Mouse (Mus musculus): ENCODE results near the gene Olfr666. TPM values are rescaled to one million over a fixed set of nuclear protein-coding genes. Genes with fewer than 3 reads are reported as not detected.
"Not testable (repeated sequence)": the region's sequence is repeated elsewhere in the genome, so short reads cannot be mapped to it uniquely, and the experiment has no call there.

Gene Olfr666
- polyA plus RNA-seq, 1 experiment from 2014 or later: not detected

GRCm38 (mm10) chr7:104851546-104851945, 44.2 kb downstream of the Olfr666 start:
- not testable (repeated sequence) for H3K27ac ChIP-seq (replicated peaks; ENCODE audit: low read depth, low read length); H3K9me3 ChIP-seq (ENCODE audit: control insufficient read depth, low read length); H3K27me3 ChIP-seq (ENCODE audit: control insufficient read depth, insufficient read depth, low read length); H3K9ac ChIP-seq (ENCODE audit: low read length); ATAC-seq (ENCODE audit: insufficient number of reproducible peaks, low FRiP score, low TSS enrichment, low read depth); DNase-seq (ENCODE audit: low spot score); H3K4me3 ChIP-seq (ENCODE audit: low read depth, low read length); H3K4me2 ChIP-seq (ENCODE audit: low read depth, severe bottlenecking); H3K36me3 ChIP-seq (ENCODE audit: control insufficient read depth, insufficient read depth, low read length); H3K4me1 ChIP-seq (ENCODE audit: control insufficient read depth, insufficient read depth, low read length)
- WGBS: 83% methylated on average over 2 of the region's 2 CpGs

DNA sequence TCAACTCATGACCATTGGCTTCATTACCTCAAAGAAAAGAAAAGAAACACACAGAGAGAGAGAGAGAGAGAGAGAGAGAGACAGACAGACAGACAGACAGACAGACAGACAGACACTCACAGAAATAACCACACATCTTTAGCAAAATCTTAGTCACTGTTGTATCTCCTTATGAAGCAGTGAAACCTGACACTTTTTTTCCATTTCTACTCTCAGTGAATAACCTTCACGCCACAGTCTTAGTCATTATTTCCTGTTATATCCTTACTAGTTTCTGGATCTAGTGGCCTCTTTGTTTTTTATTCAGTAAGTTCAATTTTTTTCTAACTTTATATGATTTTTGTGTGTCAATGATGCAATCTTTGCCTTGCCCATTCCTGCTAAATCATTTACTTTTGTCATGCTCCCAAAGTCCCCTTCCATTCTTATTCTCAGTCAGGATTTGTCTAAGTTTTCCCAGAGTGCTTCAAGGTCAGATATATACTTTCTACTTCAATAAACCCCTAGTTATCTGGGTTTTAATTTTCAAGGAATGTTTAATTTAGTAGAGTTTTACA, 51.9 kb downstream of the Olfr666 start:
- DNase-seq (ENCODE audit: low spot score) (no peak), ATAC-seq (ENCODE audit: insufficient number of reproducible peaks, low FRiP score, low TSS enrichment, low read depth) (no peak)
- Histone ChIP-seq H3K27me3 (ENCODE audit: control insufficient read depth, insufficient read depth, low read length) (no peaks in the 10 kb centered on the region), H3K4me2 (ENCODE audit: low read depth, severe bottlenecking) (no peak overlapping the region), H3K36me3 (ENCODE audit: control insufficient read depth, insufficient read depth, low read length) (no peaks in the 10 kb centered on the region), H3K9me3 (ENCODE audit: control insufficient read depth, low read length) (no peaks in the 10 kb centered on the region), H3K9ac (ENCODE audit: low read length) (no peak overlapping the region), H3K27ac (replicated peaks; ENCODE audit: low read depth, low read length) (no peak overlapping the region), H3K4me3 (ENCODE audit: low read depth, low read length) (no peak overlapping the region), H3K4me1 (ENCODE audit: control insufficient read depth, insufficient read depth, low read length) (no peaks in the 10 kb centered on the region)
- 89% methylated on average over 1 of the region's 1 CpGs for WGBS

DNA sequence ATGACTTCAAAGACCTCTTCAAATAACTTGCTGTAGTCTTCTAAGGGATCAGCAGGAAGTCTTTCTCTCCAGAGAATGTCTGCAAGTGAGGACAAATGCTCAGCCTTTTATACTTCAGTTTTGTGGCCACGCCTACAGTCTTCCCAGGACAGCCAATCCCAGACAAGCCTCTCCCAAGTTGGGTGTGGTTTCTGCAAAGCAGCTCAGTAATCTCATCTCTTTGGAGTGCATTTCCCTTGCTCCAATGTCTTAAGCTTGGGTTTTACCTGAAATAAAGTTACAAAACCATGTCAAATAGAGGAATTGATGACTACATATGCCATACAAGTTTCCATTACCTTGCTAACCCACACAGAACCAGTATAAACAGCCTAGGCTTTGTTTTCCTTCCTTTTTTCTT, 53.2 kb downstream of the Olfr666 start, which contains the start of gene Usp17lb:
Usp17lb (minus strand) TSS at position 101 of the 400 bp plus-strand sequence.
- Histone ChIP-seq H3K4me2 (ENCODE audit: low read depth, severe bottlenecking) (no peak within 1 kb of the TSS), H3K9me3 (ENCODE audit: control insufficient read depth, low read length) (no peaks in the 10 kb centered on the region), H3K27me3 (ENCODE audit: control insufficient read depth, insufficient read depth, low read length) (no peaks in the 10 kb centered on the region), H3K27ac (replicated peaks; ENCODE audit: low read depth, low read length) (no peak within 1 kb of the TSS), H3K36me3 (ENCODE audit: control insufficient read depth, insufficient read depth, low read length) (no peaks in the 10 kb centered on the region), H3K9ac (ENCODE audit: low read length) (no peak within 1 kb of the TSS), H3K4me1 (ENCODE audit: control insufficient read depth, insufficient read depth, low read length) (no peaks in the 10 kb centered on the region), H3K4me3 (ENCODE audit: low read depth, low read length) (no peak within 1 kb of the TSS)
- 48% methylated on average over 1 of the region's 1 CpGs for WGBS
- no peak for ATAC-seq (ENCODE audit: insufficient number of reproducible peaks, low FRiP score, low TSS enrichment, low read depth)
- DNase-seq (ENCODE audit: low spot score): no peak

Other genes with a start within 250 kb of the Olfr666 start
- not detected in 2 replicates for gene Olfr658, start 248.6 kb downstream of the Olfr666 start, polyA plus RNA-seq (2014; fragmentation: Nextera tagmentation; extraction: Ambion mirVana)
- not detected in 2 replicates for gene Olfr659, start 229.2 kb downstream of the Olfr666 start, polyA plus RNA-seq (2014; fragmentation: Nextera tagmentation; extraction: Ambion mirVana)
- gene Olfr661, start 209.5 kb downstream of the Olfr666 start, polyA plus RNA-seq (2014; fragmentation: Nextera tagmentation; extraction: Ambion mirVana): not detected in 2 replicates
- not detected in 2 replicates for gene Usp17le, start 118.5 kb downstream of the Olfr666 start, polyA plus RNA-seq (2014; fragmentation: Nextera tagmentation; extraction: Ambion mirVana)
- gene Usp17lb, start 53.3 kb downstream of the Olfr666 start, polyA plus RNA-seq (2014; fragmentation: Nextera tagmentation; extraction: Ambion mirVana): not detected in 2 replicates
- not detected in 2 replicates for gene Usp17la, start 38.9 kb downstream of the Olfr666 start, polyA plus RNA-seq (2014; fragmentation: Nextera tagmentation; extraction: Ambion mirVana)
- gene Olfr665, start 17.9 kb downstream of the Olfr666 start, polyA plus RNA-seq (2014; fragmentation: Nextera tagmentation; extraction: Ambion mirVana): not detected in 2 replicates
- not detected in 2 replicates for gene Olfr667, start 25.5 kb upstream of the Olfr666 start, polyA plus RNA-seq (2014; fragmentation: Nextera tagmentation; extraction: Ambion mirVana)
- gene Olfr668, start 32.1 kb upstream of the Olfr666 start, polyA plus RNA-seq (2014; fragmentation: Nextera tagmentation; extraction: Ambion mirVana): not detected in 2 replicates
- gene Olfr669, start 38.3 kb upstream of the Olfr666 start, polyA plus RNA-seq (2014; fragmentation: Nextera tagmentation; extraction: Ambion mirVana): not detected in 2 replicates
- not detected in 2 replicates for gene Olfr670, start 66.7 kb upstream of the Olfr666 start, polyA plus RNA-seq (2014; fragmentation: Nextera tagmentation; extraction: Ambion mirVana)
- not detected in 2 replicates for gene Olfr671, start 83.2 kb upstream of the Olfr666 start, polyA plus RNA-seq (2014; fragmentation: Nextera tagmentation; extraction: Ambion mirVana)
- gene Olfr672, start 106.1 kb upstream of the Olfr666 start, polyA plus RNA-seq (2014; fragmentation: Nextera tagmentation; extraction: Ambion mirVana): not detected in 2 replicates
- not detected in 2 replicates for gene Olfr675, start 132.5 kb upstream of the Olfr666 start, polyA plus RNA-seq (2014; fragmentation: Nextera tagmentation; extraction: Ambion mirVana)
- gene Olfr676, start 136.7 kb upstream of the Olfr666 start, polyA plus RNA-seq (2014; fragmentation: Nextera tagmentation; extraction: Ambion mirVana): not detected in 2 replicates
- not detected in 2 replicates for gene Olfr677, start 155.4 kb upstream of the Olfr666 start, polyA plus RNA-seq (2014; fragmentation: Nextera tagmentation; extraction: Ambion mirVana)
- gene Olfr678, start 168.5 kb upstream of the Olfr666 start, polyA plus RNA-seq (2014; fragmentation: Nextera tagmentation; extraction: Ambion mirVana): not detected in 2 replicates
- not detected in 2 replicates for gene Olfr679, start 185.3 kb upstream of the Olfr666 start, polyA plus RNA-seq (2014; fragmentation: Nextera tagmentation; extraction: Ambion mirVana)
- not detected in 2 replicates for gene Olfr680-ps1, start 196.9 kb upstream of the Olfr666 start, polyA plus RNA-seq (2014; fragmentation: Nextera tagmentation; extraction: Ambion mirVana)
- not detected in 2 replicates for gene Olfr681, start 220.9 kb upstream of the Olfr666 start, polyA plus RNA-seq (2014; fragmentation: Nextera tagmentation; extraction: Ambion mirVana)